13 mouse cellular contexts compared by ENCODE assay signal in the genomic region with DNA sequence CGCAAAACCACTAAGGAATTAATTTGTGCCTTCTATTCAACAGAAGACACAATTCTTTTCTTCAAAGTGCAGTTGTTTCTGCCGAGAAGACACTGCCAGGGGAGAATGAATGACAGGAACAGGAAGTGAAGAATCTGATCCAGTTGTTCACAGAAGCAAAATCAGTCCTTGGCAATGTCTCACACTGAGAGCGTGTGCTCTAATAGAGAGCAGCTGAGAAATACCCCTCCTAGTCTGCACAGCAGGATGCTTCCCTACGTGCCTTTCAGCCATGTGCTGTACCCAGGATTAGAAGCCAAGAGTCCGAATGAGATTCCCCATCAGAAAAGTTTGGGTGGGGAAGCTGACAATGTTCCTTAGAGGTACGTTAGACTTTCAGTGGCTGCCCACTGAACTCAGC.
"Had no signal": no experiment of that assay in that cellular context is flagged by ENCODE, and none has a peak within 500 bp of the region (broad histone marks: within the 10 kb centered on the region; RNA-seq: fewer than 3 reads in every experiment).

No protein-coding gene starts in this region.

- H3K27me3 ChIP-seq: midbrain, embryonic 12.5 days had no signal

- H3K4me2 ChIP-seq: midbrain, embryonic 12.5 days had no signal

- H3K36me3 ChIP-seq: midbrain, embryonic 12.5 days had no signal

- ATAC-seq: midbrain, embryonic 16.5 days had no signal

- H3K27ac ChIP-seq: kidney, postnatal 0 days; left cerebral cortex, adult 2 months; liver, embryonic 14.5 days; midbrain, embryonic 12.5 days had no signal

- H3K4me3 ChIP-seq: left cerebral cortex, adult 2 months; midbrain, embryonic 12.5 days had no signal

- H3K9me3 ChIP-seq: midbrain, embryonic 12.5 days had no signal

- DNase-seq: kidney, adult 11 months; kidney, adult 9 months; liver; lung, adult 2 months; lung, postnatal 14 days; spleen, adult 18-20 months; thymus, adult 18-20 months; thymus, postnatal 14 days had no signal

- H3K9ac ChIP-seq: liver, embryonic 14.5 days; midbrain, embryonic 12.5 days had no signal
